In the genomic region with DNA sequence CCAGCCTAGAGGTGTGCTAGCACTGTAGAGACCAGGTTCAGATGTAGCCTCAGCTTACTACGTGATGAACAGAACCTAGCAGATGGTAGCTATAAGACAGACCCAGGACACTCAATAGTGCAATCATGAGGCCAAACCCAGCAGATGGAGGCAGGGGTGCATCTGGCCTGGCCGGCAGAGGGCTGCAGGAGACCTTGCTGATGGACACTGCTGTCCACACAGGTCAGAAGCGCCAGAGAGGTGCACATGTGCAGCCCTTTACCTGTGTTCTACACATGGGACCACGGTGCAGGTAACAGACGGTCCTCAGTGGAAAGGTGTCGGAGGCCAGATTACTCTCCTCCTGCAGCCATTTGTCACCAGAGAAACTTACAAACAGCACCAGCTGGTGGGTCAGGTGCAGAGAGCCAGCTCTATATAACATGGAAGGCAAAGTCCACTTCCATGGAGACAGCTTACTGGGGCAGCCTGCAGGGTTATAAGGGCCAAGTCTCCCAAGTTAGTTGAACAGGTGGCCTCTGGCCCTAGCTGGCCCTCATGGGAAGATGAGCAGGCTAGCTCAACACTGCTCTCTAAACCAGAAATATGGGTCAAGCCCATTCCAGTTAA, we compare ENCODE assay signal across 10 mouse cellular contexts. TPM values are rescaled to one million over a fixed set of nuclear protein-coding genes. Genes with fewer than 3 reads are reported as not detected.
A peak's percentile ranks its signal among the peaks of the same experiment; 100 is the strongest.
DNase-seq lines count a peak whose midpoint lies in the region; TF ChIP-seq lines count a peak whose summit lies in the region.
"Had no signal": no experiment of that assay in that cellular context is flagged by ENCODE, and none has a peak within 500 bp of the region (broad histone marks: within the 10 kb centered on the region; RNA-seq: fewer than 3 reads in every experiment).

No protein-coding gene starts in this region.

- H3K27ac ChIP-seq in gastrocnemius, adult 2 months, result peak overlapping the region; percentile 74

- no peak for DNase-seq in gastrocnemius, adult 2 months
- DNase-seq in gastrocnemius, postnatal 4 days (ENCODE audit: low spot score in 2 of 2), result no peak
- peak; percentile 81 for DNase-seq in brain, adult 2 months (ENCODE audit: low read depth, low spot score)
- peak; percentile 60 to 65 for DNase-seq in cerebellum, postnatal 36 days
- DNase-seq in large intestine, adult 2 months (ENCODE audit: low read depth, low spot score), result peak; percentile 44
- no peak for DNase-seq in retina, postnatal 1 day
- DNase-seq in heart, adult 8-10 months (ENCODE audit: low spot score), result no peak
- no peak for DNase-seq in right cerebral cortex, adult 18-20 months
- DNase-seq: lung, embryonic 14.5 days; thymus, postnatal 14 days had no signal

- no peak overlapping the region for H3K4me3 ChIP-seq in gastrocnemius, adult 2 months

- TF ChIP-seq CTCF in gastrocnemius, adult 2 months (IDR thresholded peaks at IDR 0.05), result no peak

- intact Hi-C loops in gastrocnemius, adult 2 months (cut with DNase I), result no loop called here

- 47% methylated on average over 6 of the region's 6 CpGs for WGBS in large intestine, adult 2 months

RNA-seq across cellular contexts. Expression of gene Agpat3, which starts 27.6 kb away (rescaled TPM):
- 100 to 1,000 TPM; 108 to 135 TPM for total RNA-seq in gastrocnemius, adult 2 months (2021)
- total RNA-seq in gastrocnemius, postnatal 4 days (2021), result 100 to 1,000 TPM; 231 to 259 TPM
- 51.9 and 113 TPM in 2 replicates for polyA plus RNA-seq in large intestine, adult 2 months (2012; rRNA removed)
- 100 to 1,000 TPM; 206 to 254 (median 219) TPM for total RNA-seq in heart, adult 8-10 months (2022)

Comparison
In these comparisons a context has a peak if more than half of its experiments do, and no peak if none do; other contexts are left out.
1. DNase-seq: peak in brain, adult 2 months (single experiment), cerebellum, postnatal 36 days (2 of 2) and large intestine, adult 2 months (single experiment); none in gastrocnemius, adult 2 months (single experiment), gastrocnemius, postnatal 4 days (0 of 2), retina, postnatal 1 day (single experiment), heart, adult 8-10 months (single experiment) and right cerebral cortex, adult 18-20 months (single experiment).